Mouse (Mus musculus) stomach, postnatal 0 days (tissue): ENCODE data around the gene Ttll6.

Source experiments
- CTCF ChIP-seq: IDR thresholded peaks from 2 replicates; pipeline ENCODE4 v1.5.1; 2016; ENCODE audit warnings: antibody characterized with exemption, low read depth, mild to moderate bottlenecking, moderate library complexity
- EP300 ChIP-seq: optimal IDR thresholded peaks from 2 replicates; pipeline ENCODE3; 2016; ENCODE audit warnings: antibody characterized with exemption

DNA sequence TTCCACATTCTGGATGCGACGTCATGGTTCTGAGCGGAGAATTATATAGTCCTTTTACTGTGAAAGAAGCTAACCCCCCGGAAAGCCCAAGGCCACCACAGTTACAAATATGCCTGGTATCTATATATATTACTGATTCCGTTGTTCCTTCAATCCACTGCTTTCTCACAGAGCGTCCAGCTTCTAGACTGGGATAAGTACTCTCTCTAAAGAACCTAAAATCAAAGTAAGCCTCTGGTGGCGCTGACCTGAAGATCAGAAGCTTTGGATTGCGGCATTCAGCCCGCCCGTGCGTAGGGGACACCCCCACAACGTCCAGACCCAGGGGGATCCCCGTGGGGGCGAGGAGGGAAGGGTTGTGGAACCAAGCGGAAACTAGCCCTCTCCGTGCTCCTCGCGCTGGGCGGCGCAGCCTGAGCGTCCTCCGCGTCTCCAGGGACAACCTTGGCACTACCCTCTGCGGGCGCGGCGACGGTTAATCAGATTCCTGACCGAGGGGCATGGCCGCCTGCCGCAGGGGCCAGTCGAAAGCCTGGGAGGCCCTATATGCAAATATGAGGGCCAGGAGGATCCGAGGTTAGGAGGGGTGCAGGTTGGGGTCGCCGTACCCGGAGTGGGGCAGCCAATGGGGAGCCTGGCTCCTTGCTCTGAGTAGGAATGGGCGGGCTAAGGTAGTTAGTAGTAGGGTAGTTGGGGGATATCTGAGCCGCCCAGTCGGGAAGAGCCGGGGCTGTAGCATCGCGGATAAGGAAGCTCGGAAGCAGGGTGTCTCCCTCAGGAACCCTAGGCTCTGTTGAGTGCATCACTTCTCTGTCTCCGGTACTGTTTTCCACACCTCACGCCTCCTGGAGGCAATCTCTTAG, 9.3 kb upstream of the Ttll6 start:
- TF ChIP-seq CTCF (no peak), EP300 (no peak)
